Mouse (Mus musculus): ENCODE results near the gene Gm44973.

GRCm38 (mm10) chr7:5052438-5052837 is 37.1 kb downstream of the Gm44973 start:
- TF ChIP-seq POLR2A (IDR thresholded peaks at IDR 0.05; ENCODE audit: insufficient read depth, low read depth, low read length) (no peak), CTCF (IDR thresholded peaks at IDR 0.05) (no peak), EP300 (IDR thresholded peaks at IDR 0.05; ENCODE audit: insufficient read depth, low read depth, low read length) (no peak)
